Mouse (Mus musculus) heart, postnatal 10 days (tissue): ENCODE measurements around the gene Zfp280c. TPM values are rescaled to one million over a fixed set of nuclear protein-coding genes. Genes with fewer than 3 reads are reported as not detected.

Experiments
- DNase-seq, 2 experiments: peaks; one replicate each; pipeline ENCODE4 v3.0.0; 2021
- intact Hi-C: fragments of 180-260 bp; cut with DNase I; formaldehyde crosslinking; loops from one replicate; pipeline ENCODE4 v1.15.1; 2025
- microRNA-seq, 2 experiments: library from miRNA; unstranded; fragments of <30 nt; microRNA quantifications; one replicate each; pipeline ENCODE4 v1.2.0; 2022
- total RNA-seq, 2 experiments: library from RNA; stranded (reverse); gene quantifications; 2 replicates each; pipeline ENCODE4 v1.2.3; 2021

Zfp280c gene
- total RNA-seq, 2 experiments from 2014 or later: 10.6 to 13.3 TPM

DNA sequence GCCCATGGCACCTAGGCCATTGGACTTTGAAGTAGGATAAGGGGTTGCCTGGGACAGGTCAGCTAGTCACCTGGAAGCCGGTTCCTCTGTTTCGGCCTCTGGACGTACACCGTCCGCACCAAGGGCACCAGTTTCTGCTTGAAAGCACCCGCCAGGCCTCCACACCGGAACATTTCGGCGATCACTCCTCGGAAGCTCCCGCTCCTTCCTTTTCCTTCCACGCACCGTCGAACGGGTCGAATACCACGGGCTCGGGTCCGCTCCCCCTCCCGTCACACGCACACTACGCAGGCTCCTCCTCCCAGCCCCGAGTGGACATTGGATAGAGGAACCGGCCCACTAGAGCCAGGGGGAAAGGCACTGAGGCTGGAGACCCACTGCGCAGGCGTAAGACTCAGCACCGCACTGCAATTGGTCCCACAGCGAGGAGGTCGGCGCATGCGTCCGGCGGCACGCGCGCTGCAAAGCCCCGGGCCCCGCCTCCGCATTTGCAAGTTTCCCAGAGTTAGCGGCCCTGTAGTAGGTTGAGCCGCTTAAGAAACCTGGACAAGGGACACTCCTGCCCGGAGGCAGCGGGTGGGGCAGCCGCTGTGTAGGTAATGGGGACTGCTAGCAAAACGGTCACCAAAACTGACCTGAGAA is 81.0 kb downstream of the Zfp280c start, which contains the start of gene Aifm1:
Gene Aifm1, minus strand, starts transcription at position 398 of the 642 bp plus-strand sequence.
- DNase-seq: peak; percentile 93 to 94
- intact Hi-C loops: loop anchor here (10.0 kb wide), 1 partner anchor 228 kb away; no protein-coding TSS in a partner anchor

DNA sequence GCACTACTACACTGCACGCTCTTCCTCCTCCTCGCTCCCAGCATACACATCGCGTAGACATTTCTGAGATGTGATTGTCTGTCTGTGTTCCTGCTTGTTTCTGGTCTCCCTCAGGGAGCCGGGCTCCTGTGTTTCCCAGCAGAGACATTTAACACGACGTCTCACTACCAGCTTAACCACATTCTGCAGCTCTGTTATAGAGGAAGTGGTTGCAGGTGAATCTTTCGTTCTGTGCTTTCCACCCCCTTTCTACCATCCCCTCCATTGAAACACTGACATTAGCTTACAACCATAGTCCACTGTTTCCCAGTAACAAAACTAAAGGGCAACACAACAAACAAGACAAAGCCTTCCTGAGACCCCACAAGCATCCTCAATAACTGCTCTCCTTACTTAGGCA is 100.5 kb downstream of the Zfp280c start:
- no peak for DNase-seq
- intact Hi-C loops: no loop called here

Small RNA genes within 50 kb of the gene (microRNA-seq; reads per million reads assigned to microRNA genes)
- 0 reads per million in 2 experiments for gene Gm27828

Other genes with a start within 250 kb of the Zfp280c start
- gene Elf4, start 131.4 kb downstream of the Zfp280c start, total RNA-seq: 10 to 100 TPM; 15.3 to 16.7 TPM
- gene Aifm1, start 80.9 kb downstream of the Zfp280c start, total RNA-seq: 10 to 100 TPM; 92.5 to 97.6 TPM
- gene Rab33a, start 75.2 kb downstream of the Zfp280c start, total RNA-seq: under 1 TPM in 1 of 2 experiments, not detected in 1; 0.30 TPM
- 1 to 10 TPM; 2.5 to 3.3 TPM for gene Slc25a14, start 28.9 kb upstream of the Zfp280c start, total RNA-seq
- gene Gpr119, start 80.0 kb upstream of the Zfp280c start, total RNA-seq: not detected
- gene Rbmx2, start 100.5 kb upstream of the Zfp280c start, total RNA-seq: 1 to 10 TPM; 3.9 to 4.6 TPM